Mouse (Mus musculus) lung, adult 2 months (tissue): ENCODE measurements around the gene Dydc2.

Experiments used
- CTCF ChIP-seq: fragments of 200-500 bp; IDR thresholded peaks from 2 replicates; pipeline ENCODE4 v1.5.1; 2011; ENCODE audit warnings: mild to moderate bottlenecking, low read length, control low read depth; ENCODE audit not compliant: insufficient read depth
- POLR2A ChIP-seq: fragments of 200-500 bp; IDR thresholded peaks from 2 replicates; pipeline ENCODE4 v1.6.1; 2011; ENCODE audit warnings: low read depth, mild to moderate bottlenecking, control low read depth, low read length, borderline replicate concordance; ENCODE audit errors: extremely low read depth

DNA sequence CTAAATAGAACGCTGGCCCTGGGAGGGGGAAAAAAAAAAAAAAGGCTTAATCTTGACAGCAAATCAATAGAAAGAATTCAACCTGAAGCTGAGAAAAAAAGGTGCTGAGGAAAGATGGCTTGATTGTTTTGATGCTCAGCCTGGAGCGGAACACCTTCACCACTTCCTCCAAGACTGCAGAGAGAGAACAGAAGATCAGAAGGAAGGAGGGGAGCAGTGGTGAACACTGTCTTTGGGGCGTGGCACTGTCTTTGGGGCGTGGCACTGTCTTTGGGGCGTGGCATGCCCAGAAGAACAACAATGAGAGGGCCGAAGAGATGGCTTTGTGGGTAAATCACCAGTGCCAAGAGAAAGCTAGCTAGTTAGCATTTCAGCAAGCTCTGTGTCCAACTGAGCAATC lies 18.5 kb downstream of the Dydc2 start:
- TF ChIP-seq CTCF (no peak), POLR2A (no peak)
